Mouse (Mus musculus): Measurements from ENCODE around the gene Glra3. TPM values are rescaled to one million over a fixed set of nuclear protein-coding genes. Genes with fewer than 3 reads are reported as not detected.

The Glra3 gene
- total and polyA plus RNA-seq, 2 experiments from 2014 or later, result 2.5 to 11.6 TPM

- Histone ChIP-seq H3K4me3 (ENCODE audit: low read depth, low read length) (no peak overlapping the region), H3K4me2 (ENCODE audit: low read depth, low read length, poor library complexity, severe bottlenecking) (no peak overlapping the region), H3K9me3 (ENCODE audit: low read length) (no peaks in the 10 kb centered on the region), H3K27ac (ENCODE audit: low read depth, low read length) (no peak overlapping the region), H3K27me3 (ENCODE audit: insufficient read depth, low read length) (no peaks in the 10 kb centered on the region), H3K36me3 (ENCODE audit: insufficient read depth, low read length) (no peaks in the 10 kb centered on the region), H3K4me1 (ENCODE audit: insufficient read depth, low read length) (no peaks in the 10 kb centered on the region), H3K9ac (replicated peaks; ENCODE audit: low read length, poor library complexity, severe bottlenecking) (no peak overlapping the region)
- peak; percentile 64 for TF ChIP-seq CTCF (IDR thresholded peaks at IDR 0.05)
- DNase-seq (ENCODE audit: low spot score) (peak; percentile 2), ATAC-seq (ENCODE audit: low FRiP score) (no peak)
- 20% methylated on average over 3 of the region's 3 CpGs for WGBS
Observed at GRCm38 (mm10) chr8:56063081-56063480, 122.8 kb downstream of the Glra3 start.

GRCm38 (mm10) chr8:56070486-56071254 lies 130.4 kb downstream of the Glra3 start:
- 76% methylated on average over 2 of the region's 2 CpGs for WGBS
- Histone ChIP-seq H3K4me3 (ENCODE audit: low read depth, low read length) (no peak overlapping the region), H3K4me1 (ENCODE audit: insufficient read depth, low read length) (no peaks in the 10 kb centered on the region), H3K9ac (replicated peaks; ENCODE audit: low read length, poor library complexity, severe bottlenecking) (no peak overlapping the region), H3K36me3 (ENCODE audit: insufficient read depth, low read length) (no peaks in the 10 kb centered on the region), H3K27me3 (ENCODE audit: insufficient read depth, low read length) (no peaks in the 10 kb centered on the region), H3K9me3 (ENCODE audit: low read length) (no peaks in the 10 kb centered on the region), H3K4me2 (ENCODE audit: low read depth, low read length, poor library complexity, severe bottlenecking) (no peak overlapping the region), H3K27ac (ENCODE audit: low read depth, low read length) (no peak overlapping the region)
- no peak for TF ChIP-seq CTCF (IDR thresholded peaks at IDR 0.05)
- DNase-seq (ENCODE audit: low spot score), result no peak
- no peak for ATAC-seq (ENCODE audit: low FRiP score)

GRCm38 (mm10) chr8:56083654-56084053 lies 143.4 kb downstream of the Glra3 start:
- no peak overlapping the region for H3K4me3 ChIP-seq (ENCODE audit: low read depth, low read length)
- no peak for ATAC-seq (ENCODE audit: low FRiP score)
- no peak overlapping the region for H3K4me2 ChIP-seq (ENCODE audit: low read depth, low read length, poor library complexity, severe bottlenecking)
- H3K27ac ChIP-seq (ENCODE audit: low read depth, low read length), result no peak overlapping the region
- no peak overlapping the region for H3K9ac ChIP-seq (replicated peaks; ENCODE audit: low read length, poor library complexity, severe bottlenecking)
- TF ChIP-seq CTCF (IDR thresholded peaks at IDR 0.05), result no peak
- H3K27me3 ChIP-seq (ENCODE audit: insufficient read depth, low read length), result no peaks in the 10 kb centered on the region
- H3K9me3 ChIP-seq (ENCODE audit: low read length), result no peaks in the 10 kb centered on the region
- no peaks in the 10 kb centered on the region for H3K36me3 ChIP-seq (ENCODE audit: insufficient read depth, low read length)
- no peak for DNase-seq (ENCODE audit: low spot score)
- H3K4me1 ChIP-seq (ENCODE audit: insufficient read depth, low read length), result no peaks in the 10 kb centered on the region

GRCm38 (mm10) chr8:56094385-56094784 lies 154.1 kb downstream of the Glra3 start:
- no peak overlapping the region for H3K4me3 ChIP-seq (ENCODE audit: low read depth, low read length)
- no peak overlapping the region for H3K27ac ChIP-seq (ENCODE audit: low read depth, low read length)
- no peak for TF ChIP-seq CTCF (IDR thresholded peaks at IDR 0.05)
- no peak for ATAC-seq (ENCODE audit: low FRiP score)
- no peaks in the 10 kb centered on the region for H3K9me3 ChIP-seq (ENCODE audit: low read length)
- no peaks in the 10 kb centered on the region for H3K4me1 ChIP-seq (ENCODE audit: insufficient read depth, low read length)
- H3K4me2 ChIP-seq (ENCODE audit: low read depth, low read length, poor library complexity, severe bottlenecking), result no peak overlapping the region
- H3K36me3 ChIP-seq (ENCODE audit: insufficient read depth, low read length), result no peaks in the 10 kb centered on the region
- DNase-seq (ENCODE audit: low spot score), result no peak
- no peak overlapping the region for H3K9ac ChIP-seq (replicated peaks; ENCODE audit: low read length, poor library complexity, severe bottlenecking)
- no peaks in the 10 kb centered on the region for H3K27me3 ChIP-seq (ENCODE audit: insufficient read depth, low read length)

GRCm38 (mm10) chr8:56110296-56110695 lies 170.0 kb downstream of the Glra3 start:
- no peaks in the 10 kb centered on the region for H3K36me3 ChIP-seq (ENCODE audit: insufficient read depth, low read length)
- no peak overlapping the region for H3K9ac ChIP-seq (replicated peaks; ENCODE audit: low read length, poor library complexity, severe bottlenecking)
- H3K27ac ChIP-seq (ENCODE audit: low read depth, low read length), result no peak overlapping the region
- H3K4me1 ChIP-seq (ENCODE audit: insufficient read depth, low read length), result no peaks in the 10 kb centered on the region
- H3K4me3 ChIP-seq (ENCODE audit: low read depth, low read length), result no peak overlapping the region
- DNase-seq (ENCODE audit: low spot score) (no peak), ATAC-seq (ENCODE audit: low FRiP score) (no peak)
- TF ChIP-seq CTCF (IDR thresholded peaks at IDR 0.05), result no peak
- H3K27me3 ChIP-seq (ENCODE audit: insufficient read depth, low read length), result no peaks in the 10 kb centered on the region
- no peak overlapping the region for H3K4me2 ChIP-seq (ENCODE audit: low read depth, low read length, poor library complexity, severe bottlenecking)
- 80% methylated on average over 6 of the region's 6 CpGs for WGBS
- no peaks in the 10 kb centered on the region for H3K9me3 ChIP-seq (ENCODE audit: low read length)

GRCm38 (mm10) chr8:56129357-56129756 lies 189.1 kb downstream of the Glra3 start:
- Histone ChIP-seq H3K4me3 (ENCODE audit: low read depth, low read length) (no peak overlapping the region), H3K4me2 (ENCODE audit: low read depth, low read length, poor library complexity, severe bottlenecking) (no peak overlapping the region), H3K9ac (replicated peaks; ENCODE audit: low read length, poor library complexity, severe bottlenecking) (no peak overlapping the region), H3K27ac (ENCODE audit: low read depth, low read length) (no peak overlapping the region), H3K9me3 (ENCODE audit: low read length) (no peaks in the 10 kb centered on the region), H3K36me3 (ENCODE audit: insufficient read depth, low read length) (no peaks in the 10 kb centered on the region), H3K4me1 (ENCODE audit: insufficient read depth, low read length) (no peaks in the 10 kb centered on the region), H3K27me3 (ENCODE audit: insufficient read depth, low read length) (no peaks in the 10 kb centered on the region)
- WGBS, result 43% methylated on average over 2 of the region's 2 CpGs
- DNase-seq (ENCODE audit: low spot score) (no peak), ATAC-seq (ENCODE audit: low FRiP score) (no peak)
- TF ChIP-seq CTCF (IDR thresholded peaks at IDR 0.05), result no peak
